ENCODE assay signal across 9 mouse cellular contexts in genomic region chr2:73278869-73279268, GRCm38 (mm10). TPM values are rescaled to one million over a fixed set of nuclear protein-coding genes. Genes with fewer than 3 reads are reported as not detected.
A peak's percentile ranks its signal among the peaks of the same experiment; 100 is the strongest.
DNase-seq lines count a peak whose midpoint lies in the region; ATAC-seq and TF ChIP-seq lines count a peak whose summit lies in the region.
"Had no signal": no experiment of that assay in that cellular context is flagged by ENCODE, and none has a peak within 500 bp of the region (broad histone marks: within the 10 kb centered on the region; RNA-seq: fewer than 3 reads in every experiment).

No protein-coding gene starts in this region.

- no peak for TF ChIP-seq CTCF in liver, embryonic 14.5 days (IDR thresholded peaks at IDR 0.05; ENCODE audit: low read depth)

- DNase-seq in embryo, embryonic 10 days (ENCODE audit: low spot score) = peak; percentile 56
- no peak for DNase-seq in embryo, embryonic 9.5 days (ENCODE audit: extremely low spot score)
- DNase-seq in ES-E14 (ENCODE audit: low read depth, low spot score) = no peak
- no peak for DNase-seq in liver, embryonic 14.5 days (ENCODE audit: low read depth in 3 of 3, low spot score in 3 of 3)
- no peak for DNase-seq in left cerebral cortex, postnatal 25 days (ENCODE audit: low spot score in 2 of 2)
- no peak for DNase-seq in left cerebral cortex, adult 8-10 months (ENCODE audit: low spot score in 2 of 2)
- DNase-seq in natural killer cell, adult 2 months (ENCODE audit: low spot score in 2 of 2) = no peak

- H3K27me3 ChIP-seq in heart, embryonic 14.5 days (ENCODE audit: control insufficient read depth, insufficient read depth, low read length) = peaks cover 58% of the 10 kb centered on the region
- peaks cover 78% of the 10 kb centered on the region for H3K27me3 ChIP-seq in liver, embryonic 14.5 days (ENCODE audit: control insufficient read depth, insufficient read depth, low read length)

- no peak for TF ChIP-seq EP300 in liver, embryonic 14.5 days (IDR thresholded peaks at IDR 0.05; ENCODE audit: low read depth)

- intact Hi-C loops in left cerebral cortex, postnatal 25 days (cut with DNase I) = loop anchor here (2.0 to 10.0 kb wide), 8 partner anchors 112 to 1456 kb away; partner anchors contain the start of genes Cdca7 and Map3k20

- ATAC-seq in heart, embryonic 14.5 days (ENCODE audit: insufficient number of reproducible peaks, insufficient read depth, low FRiP score, low read depth) = no peak
- no peak for ATAC-seq in liver, embryonic 14.5 days (ENCODE audit: insufficient read depth)

- peak overlapping the region; percentile 49 to 50 for H3K4me3 ChIP-seq in ES-E14 (ENCODE audit: insufficient read depth in 1 of 2, low read depth in 1 of 2, low read length in 2 of 2, poor library complexity in 1 of 2, severe bottlenecking in 1 of 2)
- peak overlapping the region; percentile 4 to 30; a peak in 2 of 4 replicates for H3K4me3 ChIP-seq in heart, embryonic 14.5 days (ENCODE audit: control insufficient read depth in 1 of 2, insufficient read depth in 1 of 2, low read depth in 1 of 2, low read length in 2 of 2)
- peak overlapping the region in 1 of 2 experiments; percentile 20; a peak in 2 of 4 replicates for H3K4me3 ChIP-seq in liver, embryonic 14.5 days (ENCODE audit: insufficient read depth in 1 of 2, low read depth in 2 of 2, low read length in 2 of 2)

- in situ Hi-C loops in ES-E14 (cut with MboI; ENCODE audit: low sequenced_read_pairs in 2 of 2, unreplicated experiment in 2 of 2) = loop anchor here in 1 of 2 experiments (10.0 to 25.0 kb wide), 3 partner anchors 1042 to 1744 kb away; partner anchors contain the start of gene Hoxd13

- H3K9ac ChIP-seq in ES-E14 (ENCODE audit: insufficient read depth, low read depth, low read length, poor library complexity, severe bottlenecking) = no peak overlapping the region
- H3K9ac ChIP-seq in heart, embryonic 14.5 days (ENCODE audit: low read length) = no peak overlapping the region
- H3K9ac ChIP-seq in liver, embryonic 14.5 days (replicated peaks) = no peak overlapping the region

- no peaks in the 10 kb centered on the region for H3K36me3 ChIP-seq in ES-E14 (ENCODE audit: control insufficient read depth, insufficient read depth, low read length, poor library complexity, severe bottlenecking)
- no peaks in the 10 kb centered on the region for H3K36me3 ChIP-seq in heart, embryonic 14.5 days (ENCODE audit: control insufficient read depth, insufficient read depth, low read length)
- no peaks in the 10 kb centered on the region for H3K36me3 ChIP-seq in liver, embryonic 14.5 days (replicated peaks; ENCODE audit: control insufficient read depth, insufficient read depth, low read depth)

- WGBS in heart, embryonic 14.5 days = 1% methylated on average over 17 of the region's 17 CpGs
- 2% methylated on average over 17 of the region's 17 CpGs for WGBS in liver, embryonic 14.5 days (ENCODE audit: insufficient replicate concordance)

- peaks cover 0 to 5% of the 10 kb centered on the region in 2 experiments; a peak in 1 of 4 replicates for H3K4me1 ChIP-seq in ES-E14 (ENCODE audit: control insufficient read depth in 2 of 2, insufficient read depth in 2 of 2, low read length in 2 of 2, poor library complexity in 1 of 2)
- H3K4me1 ChIP-seq in heart, embryonic 14.5 days (ENCODE audit: control insufficient read depth in 2 of 2, insufficient read depth in 2 of 2, low read length in 2 of 2) = peaks cover 5 to 30% of the 10 kb centered on the region in 2 experiments
- H3K4me1 ChIP-seq in liver, embryonic 14.5 days (replicated peaks; ENCODE audit: control insufficient read depth in 2 of 2, insufficient read depth in 2 of 2, low read length in 1 of 2) = no peaks in the 10 kb centered on the region

- no peaks in the 10 kb centered on the region for H3K9me3 ChIP-seq in ES-E14 (ENCODE audit: control insufficient read depth, insufficient read depth, low read depth, low read length)
- no peaks in the 10 kb centered on the region for H3K9me3 ChIP-seq in heart, embryonic 14.5 days (ENCODE audit: control insufficient read depth, low read length)
- no peaks in the 10 kb centered on the region for H3K9me3 ChIP-seq in liver, embryonic 14.5 days (ENCODE audit: control insufficient read depth, low read length)

- H3K4me2 ChIP-seq in heart, embryonic 14.5 days (ENCODE audit: low read length) = peak overlapping the region; percentile 50
- H3K4me2 ChIP-seq in liver, embryonic 14.5 days (ENCODE audit: low read depth) = peak overlapping the region; percentile 26

- no peak overlapping the region for H3K27ac ChIP-seq in ES-E14 (ENCODE audit: insufficient read depth, low read depth, low read length, poor library complexity, severe bottlenecking)
- H3K27ac ChIP-seq in heart, embryonic 14.5 days (replicated peaks in 1 of 2; ENCODE audit: control insufficient read depth in 1 of 2, insufficient read depth in 1 of 2, low read depth in 2 of 2, low read length in 2 of 2) = no peak overlapping the region
- H3K27ac ChIP-seq in liver, embryonic 14.5 days = no peak overlapping the region

TF ChIP-seq in ES-E14, 5 proteins besides CTCF, POLR2A, EP300 and RAD21:
- no peak for TF ChIP-seq CHD2 (IDR thresholded peaks at IDR 0.05; ENCODE audit: low read depth, low read length)
- no peak for TF ChIP-seq HCFC1 (IDR thresholded peaks at IDR 0.05; ENCODE audit: borderline replicate concordance, insufficient read depth, low read length)
- TF ChIP-seq MAFK (IDR thresholded peaks at IDR 0.05; ENCODE audit: insufficient read depth, low read depth, low read length) = no peak
- no peak for TF ChIP-seq ZNF384 (IDR thresholded peaks at IDR 0.05; ENCODE audit: low read depth, low read length)
- TF ChIP-seq ZC3H11A (IDR thresholded peaks at IDR 0.05; ENCODE audit: borderline replicate concordance, low read depth, low read length) = no peak

RNA-seq across cellular contexts. Expression of gene Sp9, which starts 7.1 kb away (rescaled TPM):
- total RNA-seq in ES-E14 (2012; rRNA removed) = 0.74 and 0.80 TPM in 2 replicates
- not detected in 2 replicates for polyA plus RNA-seq in heart, embryonic 14.5 days (2014; fragmentation: Nextera tagmentation; extraction: Ambion mirVana)
- 0.01 and 0.15 TPM in 2 replicates for polyA plus RNA-seq in liver, embryonic 14.5 days (2012; rRNA removed)
- polyA plus RNA-seq in liver, embryonic 14.5 days (2014; fragmentation: Nextera tagmentation; extraction: Ambion mirVana) = not detected in 2 replicates
- total RNA-seq in left cerebral cortex, postnatal 25 days (2021) = 1 to 10 TPM; 2.5 to 4.1 TPM
- total RNA-seq in left cerebral cortex, adult 8-10 months (2022) = 1 to 10 TPM; 4.9 to 5.9 (median 5.3) TPM
- total RNA-seq: liver, adult 2 months had no signal
- polyA plus RNA-seq: liver, adult 2 months had no signal

RNA-seq across cellular contexts. Expression of gene Scrn3, which starts 33.5 kb away (rescaled TPM):
- 5.9 and 10.6 TPM in 2 replicates for total RNA-seq in ES-E14 (2012; rRNA removed)
- polyA plus RNA-seq in heart, embryonic 14.5 days (2014; fragmentation: Nextera tagmentation; extraction: Ambion mirVana) = 13.7 and 14.3 TPM in 2 replicates
- 14.9 and 20.1 TPM in 2 replicates for polyA plus RNA-seq in liver, embryonic 14.5 days (2012; rRNA removed)
- polyA plus RNA-seq in liver, embryonic 14.5 days (2014; fragmentation: Nextera tagmentation; extraction: Ambion mirVana) = 22.4 and 25.2 TPM in 2 replicates
- total RNA-seq in left cerebral cortex, postnatal 25 days (2021) = 10 to 100 TPM; 13.3 to 17.5 TPM
- total RNA-seq in left cerebral cortex, adult 8-10 months (2022) = 10 to 100 TPM; 21.0 to 29.3 (median 24.2) TPM

RNA-seq across cellular contexts. Expression of gene Cir1, which starts 33.6 kb away (rescaled TPM):
- 6.6 and 7.4 TPM in 2 replicates for total RNA-seq in ES-E14 (2012; rRNA removed)
- 15.4 and 19.0 TPM in 2 replicates for polyA plus RNA-seq in heart, embryonic 14.5 days (2014; fragmentation: Nextera tagmentation; extraction: Ambion mirVana)
- polyA plus RNA-seq in liver, embryonic 14.5 days (2012; rRNA removed) = 6.2 and 13.8 TPM in 2 replicates
- 19.2 and 20.5 TPM in 2 replicates for polyA plus RNA-seq in liver, embryonic 14.5 days (2014; fragmentation: Nextera tagmentation; extraction: Ambion mirVana)
- 10 to 100 TPM; 26.4 to 28.6 TPM for total RNA-seq in left cerebral cortex, postnatal 25 days (2021)
- 10 to 100 TPM; 25.9 to 28.4 (median 28.0) TPM for total RNA-seq in left cerebral cortex, adult 8-10 months (2022)
